Mouse (Mus musculus) olfactory bulb, adult 2 months (tissue): Measurements from ENCODE around the gene Gm9964.

Experiments used
- CTCF ChIP-seq: fragments of 200-500 bp; IDR thresholded peaks from 2 replicates; pipeline ENCODE4 v1.5.1; 2012; ENCODE audit warnings: low read depth, mild to moderate bottlenecking, low read length, moderate library complexity; ENCODE audit not compliant: insufficient read depth
- POLR2A ChIP-seq: fragments of 200-500 bp; IDR thresholded peaks from 2 replicates; pipeline ENCODE4 v1.6.1; 2012; ENCODE audit warnings: mild to moderate bottlenecking, low read depth, low read length, moderate library complexity; ENCODE audit not compliant: insufficient read depth

DNA sequence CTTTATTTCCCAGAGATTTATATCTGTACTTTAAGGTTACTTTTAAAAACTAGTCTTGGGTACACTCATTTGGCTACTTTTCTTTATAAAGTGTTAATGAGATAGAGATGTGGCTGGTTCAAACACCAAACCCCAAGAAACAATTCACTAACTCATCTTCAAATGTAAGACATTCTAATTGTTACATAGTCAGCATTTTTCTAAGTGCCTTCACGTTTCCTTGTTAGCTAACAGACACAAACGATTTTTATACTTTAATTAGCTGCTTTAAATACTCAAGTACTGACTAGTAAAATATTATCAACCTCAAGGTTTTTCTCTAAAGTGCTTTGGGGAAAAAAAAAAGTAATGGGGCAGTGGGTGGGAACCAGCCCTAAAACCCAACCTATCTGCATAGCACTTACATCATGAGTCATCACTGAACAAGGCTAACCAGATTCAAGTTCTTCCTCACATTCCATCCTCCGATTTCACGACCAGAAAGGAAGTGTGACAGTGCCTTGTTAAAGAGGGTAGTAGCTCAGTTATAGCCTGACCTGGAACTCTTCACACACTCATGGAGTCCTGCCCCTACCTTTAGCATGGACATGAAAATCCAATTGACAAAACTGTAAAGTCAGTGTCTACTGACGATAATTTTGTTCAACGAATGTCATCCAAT is 43.7 kb downstream of the Gm9964 start:
- TF ChIP-seq CTCF (no peak), POLR2A (no peak)
